In the genomic region with DNA sequence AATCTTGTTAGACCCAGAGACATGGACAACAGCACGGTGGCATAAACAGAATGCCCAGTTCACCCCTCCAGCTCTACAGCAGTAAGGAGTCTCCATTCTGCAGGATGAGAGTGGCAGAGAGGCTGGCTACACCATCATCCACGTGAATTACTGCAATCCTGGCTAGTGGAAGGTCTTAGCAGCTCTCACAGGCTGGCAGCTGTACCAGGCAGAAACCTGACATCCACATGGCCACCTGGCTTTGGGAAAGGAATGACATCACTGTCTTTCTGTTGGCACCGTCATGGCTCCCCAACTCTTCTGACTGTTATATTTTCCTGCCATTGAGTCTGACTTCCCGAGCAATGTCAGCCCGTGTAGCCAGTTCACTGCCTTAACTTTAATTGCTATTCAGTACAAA, we compare ENCODE assay signal across 8 mouse cellular contexts.
"Had no signal": no experiment of that assay in that cellular context is flagged by ENCODE, and none has a peak within 500 bp of the region (broad histone marks: within the 10 kb centered on the region; RNA-seq: fewer than 3 reads in every experiment).

No protein-coding gene starts in this region.

- ATAC-seq: liver, postnatal 0 days; midbrain, embryonic 13.5 days had no signal

- DNase-seq: kidney, postnatal 14 days; liver; liver, embryonic 13.5 days; liver, postnatal 0 days; lung, postnatal 14 days; right cerebral cortex, postnatal 14 days; thymus, postnatal 14 days had no signal
